Mouse (Mus musculus) layer of hippocampus, postnatal 36 days (tissue): ENCODE measurements around the gene Pi16. TPM values are rescaled to one million over a fixed set of nuclear protein-coding genes. Genes with fewer than 3 reads are reported as not detected.

Experiments used
- DNase-seq, 2 experiments: peaks; one replicate each; pipeline ENCODE4 v3.0.0; 2022
- total RNA-seq, 2 experiments: library from RNA; stranded (reverse); gene quantifications; 2 replicates each; pipeline ENCODE4 v1.2.3; 2021

Pi16 gene
- total RNA-seq, 2 experiments from 2014 or later, result 1.2 to 1.4 TPM

DNA sequence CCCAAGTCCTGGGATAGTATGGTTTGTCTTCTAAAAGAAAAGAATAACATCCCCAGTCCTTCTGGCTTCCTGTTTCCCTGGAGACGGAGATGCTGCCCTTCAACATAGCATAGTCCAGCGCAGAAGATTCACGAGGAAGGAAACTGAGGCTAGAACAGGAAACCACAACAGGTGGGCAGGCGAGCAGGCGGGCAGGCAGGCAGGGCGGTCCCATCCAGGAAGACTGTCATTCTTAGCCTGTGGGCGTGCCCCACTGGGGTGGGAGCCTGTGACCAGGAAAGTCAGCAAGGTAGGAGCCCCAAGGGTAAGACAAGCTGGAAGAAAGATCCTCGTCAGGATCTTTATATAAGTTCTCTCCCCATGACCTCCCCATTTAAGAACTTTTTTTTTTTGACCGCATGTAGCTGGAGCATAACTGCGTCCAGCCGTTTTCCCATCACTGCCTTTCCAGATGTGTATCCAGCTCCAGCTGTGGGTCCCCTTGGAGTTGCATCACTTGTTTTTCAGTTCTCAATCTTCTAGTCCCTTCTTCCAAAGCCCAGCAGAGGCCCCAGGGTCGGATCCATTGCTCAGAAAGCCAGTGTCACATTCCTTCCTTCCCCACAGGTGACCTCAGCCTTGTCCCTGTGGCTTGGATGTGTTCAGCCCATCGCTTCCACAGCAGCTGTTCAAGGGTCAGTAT is 13.0 kb upstream of the Pi16 start:
- no peak for DNase-seq

DNA sequence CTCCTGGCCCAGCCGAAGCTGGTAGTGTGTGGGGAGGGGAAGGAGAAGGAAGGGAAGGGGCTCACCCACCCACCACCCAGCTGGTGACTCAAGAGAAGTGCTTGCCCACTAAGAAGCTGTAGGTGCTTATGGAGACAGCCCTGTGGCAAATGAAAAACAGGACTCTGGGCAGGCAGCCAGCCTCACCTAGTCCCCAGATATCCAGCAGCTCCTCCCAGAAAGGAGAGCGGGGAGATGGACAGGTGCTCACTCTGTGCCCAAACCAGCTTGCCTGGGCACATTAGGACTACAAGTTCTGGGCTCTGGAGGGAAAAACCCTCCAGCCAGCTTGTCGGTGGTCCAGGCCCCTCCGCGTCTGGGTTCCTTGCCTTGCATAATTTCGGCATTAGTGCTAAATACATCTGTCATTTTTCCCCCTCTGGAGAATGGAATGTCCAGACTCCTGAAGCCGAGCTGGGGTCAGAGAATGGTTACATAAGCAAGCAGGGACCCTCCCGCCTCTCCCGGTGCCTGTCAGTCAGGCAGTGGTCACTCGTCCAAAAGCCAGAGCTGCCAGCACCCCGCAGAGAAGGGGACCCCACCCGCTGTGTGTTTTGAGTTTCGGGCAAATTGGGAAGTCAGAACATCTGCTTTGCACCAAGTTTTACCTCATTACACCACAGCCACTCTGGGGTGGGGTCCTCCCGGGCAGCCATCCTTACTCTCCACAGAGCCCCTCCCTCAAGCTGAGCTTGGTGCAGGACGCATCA is 12.2 kb upstream of the Pi16 start:
- DNase-seq, result no peak

- DNase-seq, result no peak
These were observed 11.6 kb upstream of the Pi16 start for GRCm38 (mm10) chr17:29305871-29306270.

GRCm38 (mm10) chr17:29310056-29310623 is 7.3 kb upstream of the Pi16 start:
- DNase-seq, result no peak

DNA sequence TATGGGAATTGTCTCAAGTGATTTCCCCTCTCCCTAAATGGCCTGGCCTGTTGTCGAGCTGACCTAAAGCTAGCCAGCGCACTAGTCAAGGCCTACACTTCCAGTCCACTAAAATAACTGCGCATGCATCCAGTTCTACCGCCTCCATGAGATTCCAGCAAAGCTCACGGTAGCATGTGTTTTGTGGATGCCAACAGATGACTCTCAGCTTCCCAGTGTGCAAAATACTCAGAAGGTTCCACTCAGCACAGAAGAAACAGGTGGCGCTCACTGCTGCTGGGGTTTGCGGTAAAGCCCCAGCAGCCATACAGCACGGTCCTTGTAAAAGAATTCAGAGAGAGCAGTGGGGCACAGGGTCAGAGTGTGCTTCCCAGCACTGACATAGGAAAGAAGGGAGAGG is 5.9 kb upstream of the Pi16 start:
- DNase-seq, result no peak

GRCm38 (mm10) chr17:29312082-29312481 is 5.4 kb upstream of the Pi16 start:
- DNase-seq, result no peak

DNA sequence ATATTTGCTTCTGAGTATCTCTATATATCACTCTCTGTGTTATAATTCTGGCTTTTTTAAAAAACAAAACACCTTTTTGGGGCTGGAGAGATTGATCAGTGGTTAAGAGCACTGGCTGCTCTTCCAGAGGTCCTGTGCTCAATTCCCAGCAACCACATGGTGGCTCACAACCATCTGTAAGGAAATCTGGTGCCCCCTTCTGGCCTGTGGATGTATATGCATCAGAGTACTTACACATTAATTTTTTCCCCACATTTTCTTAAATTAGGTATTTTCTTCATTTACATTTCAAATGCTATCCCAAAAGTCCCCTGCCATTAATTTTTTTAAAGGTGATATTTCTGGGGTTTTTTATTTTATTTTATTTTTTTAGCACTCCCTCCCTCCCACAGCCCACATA is 4.2 kb upstream of the Pi16 start:
- DNase-seq, result no peak

- DNase-seq, result no peak
These were observed 1.6 kb upstream of the Pi16 start for GRCm38 (mm10) chr17:29315672-29316465.

DNA sequence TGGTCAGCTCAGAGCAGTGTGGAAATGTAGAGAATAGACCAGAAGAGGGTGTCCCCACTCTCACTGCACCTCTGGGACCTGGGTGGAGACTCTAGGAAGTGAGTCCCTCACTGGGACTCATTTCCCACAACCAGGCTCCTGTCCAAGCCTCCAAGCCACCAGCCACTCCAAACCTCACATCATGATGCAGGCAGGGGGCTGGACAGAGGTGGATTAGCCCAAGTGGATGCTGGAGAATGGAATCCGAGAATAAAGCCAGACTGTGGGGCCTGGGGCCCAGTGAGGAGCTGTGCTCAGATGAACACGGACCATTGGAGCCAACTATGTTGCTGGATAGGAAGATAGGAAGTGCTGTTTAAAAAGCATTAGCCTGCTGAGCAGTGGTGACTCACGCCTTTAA is 589 bp upstream of the Pi16 start:
- DNase-seq, result no peak

GRCm38 (mm10) chr17:29318731-29319250 is 1.3 kb downstream of the Pi16 start:
- no peak for DNase-seq

GRCm38 (mm10) chr17:29319476-29319875 is 2.0 kb downstream of the Pi16 start:
- no peak for DNase-seq

- no peak for DNase-seq
These were observed 2.6 kb downstream of the Pi16 start for GRCm38 (mm10) chr17:29319881-29320639.

DNA sequence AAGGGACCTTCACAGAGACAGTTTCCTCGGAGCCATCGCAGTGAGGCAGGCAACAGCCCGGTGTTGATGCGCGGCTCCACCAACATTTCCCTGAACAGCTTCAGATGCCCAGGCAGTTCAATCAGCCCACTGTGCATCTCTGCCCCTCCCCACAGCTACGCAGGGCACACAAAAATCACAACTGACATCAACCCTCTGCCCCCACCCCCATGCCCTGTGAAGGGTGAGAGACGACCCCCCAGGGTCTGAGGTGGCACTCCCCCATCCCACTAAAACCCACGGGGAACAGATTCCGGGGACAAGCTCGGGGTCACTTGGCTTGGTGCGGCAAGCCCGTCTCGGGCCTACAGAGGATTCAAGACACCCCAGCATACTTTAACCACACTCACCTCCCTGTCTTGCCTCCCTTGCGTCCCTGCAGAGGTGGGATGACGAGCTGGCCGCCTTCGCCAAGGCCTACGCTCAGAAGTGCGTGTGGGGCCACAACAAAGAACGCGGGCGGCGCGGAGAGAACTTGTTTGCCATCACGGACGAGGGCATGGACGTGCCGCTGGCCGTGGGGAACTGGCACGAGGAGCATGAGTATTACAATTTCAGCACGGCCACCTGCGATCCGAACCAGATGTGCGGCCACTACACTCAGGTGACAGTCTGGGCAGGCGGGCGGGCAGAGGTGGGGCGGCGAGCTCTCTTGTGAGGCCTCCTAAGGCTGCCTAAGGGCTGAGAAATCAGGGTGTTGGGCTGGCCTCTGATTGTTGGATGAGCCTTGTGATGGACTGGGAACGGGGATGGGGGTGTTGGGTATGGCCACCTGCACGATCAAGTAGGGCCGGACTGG is 4.5 kb downstream of the Pi16 start:
- no peak for DNase-seq

DNA sequence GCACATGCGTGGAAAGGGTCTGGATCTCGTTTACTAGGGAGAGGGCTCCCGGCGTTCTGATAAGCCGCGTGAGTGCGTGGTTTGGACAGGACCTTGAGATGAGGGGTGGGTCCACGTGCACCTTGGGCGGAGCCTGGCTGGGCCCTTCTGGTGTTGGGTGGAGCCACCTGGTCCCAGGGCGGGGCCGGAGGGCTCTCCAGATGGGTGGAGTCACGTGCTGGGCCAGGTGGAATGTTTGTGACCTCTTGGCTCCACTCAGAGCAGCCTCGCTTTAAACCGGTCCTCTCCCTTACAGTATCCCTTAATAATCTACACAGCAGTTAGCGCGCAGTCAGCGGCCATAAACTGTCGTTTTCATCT is 5.1 kb downstream of the Pi16 start:
- no peak for DNase-seq

DNA sequence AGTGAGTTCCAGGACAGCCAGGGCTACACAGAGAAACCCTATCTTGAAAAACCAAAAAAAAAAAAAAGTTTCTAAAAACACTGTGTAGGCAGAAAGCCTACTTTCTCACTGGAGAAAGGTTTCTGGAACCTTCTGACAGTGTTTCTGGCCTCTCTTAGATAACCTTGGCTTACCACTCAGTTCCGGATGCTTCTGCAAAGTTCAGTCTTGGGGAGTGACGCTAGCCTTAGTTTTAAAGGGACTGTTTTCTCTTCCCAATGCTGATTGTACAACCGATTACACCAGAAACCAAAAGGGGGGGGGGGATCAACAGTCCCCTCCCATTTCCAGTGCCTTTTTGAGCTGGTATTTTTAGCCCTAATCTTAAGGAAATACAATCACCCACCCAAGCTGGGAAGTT is 6.1 kb downstream of the Pi16 start:
- no peak for DNase-seq

GRCm38 (mm10) chr17:29325831-29326230 is 8.4 kb downstream of the Pi16 start:
- DNase-seq, result no peak

- no peak for DNase-seq
These were observed 9.3 kb downstream of the Pi16 start for GRCm38 (mm10) chr17:29326531-29327529.

GRCm38 (mm10) chr17:29327691-29328090 is 10.2 kb downstream of the Pi16 start:
- DNase-seq, result no peak

- no peak for DNase-seq
These were observed 12.7 kb downstream of the Pi16 start for GRCm38 (mm10) chr17:29330221-29330620.
